Mouse (Mus musculus): ENCODE measurements at regions not wholly inside any gene's neighbourhood (a gene's known extent, or its start where the extent isn't known, plus 50 kb on each side); places are given as distances from the start of the nearest gene placed in this dataset.

DNA sequence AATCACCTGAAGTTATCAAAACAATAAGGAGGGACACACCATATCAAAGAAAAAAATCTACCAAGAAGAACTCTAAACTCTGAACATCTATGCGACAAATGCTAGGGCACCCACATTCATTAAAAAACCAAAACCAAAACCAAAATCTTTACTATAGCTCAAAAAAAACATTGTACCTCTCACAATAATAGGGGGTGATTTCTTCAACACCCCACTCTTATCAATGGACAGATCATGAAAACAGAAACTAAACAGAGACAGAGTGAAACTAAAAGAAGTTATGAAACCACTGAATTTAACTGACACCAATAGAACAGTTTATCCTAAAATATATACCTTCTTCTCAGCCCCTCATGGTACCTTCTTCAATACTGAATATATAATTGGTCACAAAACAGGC lies 1314.5 kb upstream of the Gm7489 start:
- no peak for DNase-seq (ENCODE audit: low spot score)

DNA sequence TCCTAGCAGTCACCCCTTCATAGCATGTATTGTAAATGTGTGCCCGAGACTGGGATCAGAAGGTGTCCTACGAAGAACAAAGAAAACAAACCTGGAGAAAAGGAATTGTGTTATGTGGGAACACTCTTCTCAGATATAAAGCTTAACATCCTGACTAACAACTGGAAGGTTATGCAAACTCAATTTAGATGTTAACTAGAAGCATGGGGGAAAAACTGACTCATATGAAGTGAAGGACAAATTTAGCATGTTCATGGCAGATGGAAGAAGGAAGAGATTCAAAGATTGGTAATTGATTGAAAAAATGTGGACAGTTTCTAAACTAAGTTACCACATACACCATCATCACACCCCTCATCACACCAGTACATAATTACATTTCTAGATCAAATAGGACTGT lies 1307.1 kb upstream of the Gm7489 start:
- DNase-seq (ENCODE audit: low spot score) = no peak

GRCm38 (mm10) chr15:52589391-52589790 lies 1295.3 kb upstream of the Gm7489 start:
- DNase-seq (ENCODE audit: low spot score) = no peak

- no peak for DNase-seq (ENCODE audit: low spot score)
Measured at GRCm38 (mm10) chr15:52599511-52599910, 1285.2 kb upstream of the Gm7489 start.

- DNase-seq (ENCODE audit: low spot score) = no peak
Measured at GRCm38 (mm10) chr15:52599957-52600356, 1284.7 kb upstream of the Gm7489 start.

DNA sequence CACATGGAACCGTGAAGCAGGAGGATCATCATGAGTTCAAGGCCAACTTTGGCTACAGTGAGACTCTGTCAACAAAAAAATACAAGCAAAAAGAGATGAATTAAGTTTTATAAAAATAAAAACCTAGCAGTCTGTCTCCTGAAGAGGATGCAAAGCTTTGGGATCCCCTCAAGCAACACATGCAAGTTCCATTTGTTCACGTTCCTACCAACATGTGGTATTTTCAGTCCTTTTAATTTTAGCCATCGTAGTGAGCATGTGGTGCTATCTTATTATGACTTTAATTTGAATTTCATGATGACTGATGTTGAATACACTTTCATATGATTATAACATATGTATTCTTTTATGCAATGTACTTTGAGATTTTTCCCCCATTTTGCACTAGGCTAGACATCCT lies 1244.9 kb upstream of the Gm7489 start:
- DNase-seq (ENCODE audit: low spot score) = no peak

DNA sequence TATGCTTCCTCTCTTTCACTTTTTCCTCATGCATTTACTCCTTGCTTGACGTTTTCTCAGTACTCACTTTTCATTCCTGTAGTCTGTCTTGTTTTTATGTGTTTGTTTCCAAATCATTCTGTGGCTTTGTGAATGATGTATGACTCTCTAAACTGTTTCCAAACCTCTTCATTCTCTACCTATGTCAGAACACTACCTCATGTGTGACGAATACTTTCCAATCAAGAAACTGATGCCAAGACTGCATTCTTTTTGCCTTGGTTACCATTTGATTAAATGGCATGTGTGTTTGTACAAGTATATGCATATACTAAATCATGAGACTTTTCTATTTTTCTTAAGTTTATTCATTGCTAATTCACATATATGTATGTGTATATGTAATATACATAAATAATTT lies 1238.7 kb upstream of the Gm7489 start:
- no peak for DNase-seq (ENCODE audit: low spot score)

- no peak for DNase-seq (ENCODE audit: low spot score)
Measured at GRCm38 (mm10) chr15:52657916-52658315, 1226.8 kb upstream of the Gm7489 start.

All from ovary, adult 18-20 months (tissue).